Mouse (Mus musculus): ENCODE results near the gene Cib1.

GRCm38 (mm10) chr7:80246148-80246721 lies 13.6 kb upstream of the Cib1 start, which contains the start of gene Ttll13:
- TF ChIP-seq GATA1 (IDR thresholded peaks at IDR 0.05; ENCODE audit: borderline replicate concordance, low read length) (no peak), FLI1 (IDR thresholded peaks at IDR 0.05; ENCODE audit: low read length) (no peak)

All from megakaryocyte, embryonic 14.5 days (primary cell).